Mouse (Mus musculus): ENCODE results near the gene Poll. TPM values are rescaled to one million over a fixed set of nuclear protein-coding genes. Genes with fewer than 3 reads are reported as not detected.
"Not testable (repeated sequence)": the region's sequence is repeated elsewhere in the genome, so short reads cannot be mapped to it uniquely, and the experiment has no call there.

Poll gene
- total RNA-seq, 1 experiment from 2014 or later, result 9.3 TPM

DNA sequence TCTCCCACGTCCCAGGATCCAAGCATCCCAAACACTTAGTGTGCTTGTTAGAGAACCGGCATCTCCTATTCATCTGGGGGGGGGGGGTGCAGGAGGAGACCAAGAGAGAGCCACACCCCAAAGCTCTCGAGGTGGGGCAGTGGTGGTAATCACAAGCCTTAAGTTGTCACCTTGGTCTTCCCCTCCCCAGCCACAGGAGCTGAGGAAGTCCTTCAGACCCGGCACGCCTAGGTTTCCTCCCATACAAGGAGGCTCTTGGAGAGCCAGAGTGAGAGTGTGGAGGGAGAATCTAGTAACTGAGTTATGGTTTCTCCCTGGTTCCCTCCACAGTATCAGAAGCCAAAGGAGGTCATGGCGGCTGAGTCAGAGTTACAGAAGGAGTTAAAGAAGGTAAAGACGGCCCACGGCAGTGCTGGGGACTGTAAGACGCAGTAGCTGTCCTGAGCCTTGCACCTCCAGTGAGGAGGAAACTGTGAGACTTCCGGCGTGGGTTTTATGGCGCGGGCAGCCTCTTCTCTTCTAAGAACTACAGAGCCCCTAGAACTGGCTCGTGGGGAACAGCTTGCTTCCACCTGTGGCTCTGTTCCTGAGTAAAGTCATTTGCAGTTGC, 16.9 kb upstream of the Poll start:
- no peak for DNase-seq

DNA sequence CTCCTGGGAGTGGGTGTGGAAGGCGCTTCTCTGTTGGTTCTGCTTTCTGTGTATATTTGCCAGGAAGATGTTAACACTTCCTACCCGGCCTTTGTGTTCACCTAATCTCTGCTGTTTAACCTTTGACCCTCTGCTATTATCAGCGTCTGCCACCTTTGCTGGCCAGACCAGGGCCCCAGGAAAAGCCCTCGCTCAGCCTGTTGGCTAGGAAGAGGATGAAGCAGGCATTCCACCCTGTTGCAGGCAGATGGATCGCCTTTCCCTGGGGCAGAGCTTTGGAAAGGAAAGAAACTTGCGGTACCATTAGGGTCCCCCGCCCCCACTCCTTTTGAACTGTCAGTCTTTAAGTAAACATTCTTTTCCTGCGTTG, 15.3 kb upstream of the Poll start:
- DNase-seq, result no peak

DNA sequence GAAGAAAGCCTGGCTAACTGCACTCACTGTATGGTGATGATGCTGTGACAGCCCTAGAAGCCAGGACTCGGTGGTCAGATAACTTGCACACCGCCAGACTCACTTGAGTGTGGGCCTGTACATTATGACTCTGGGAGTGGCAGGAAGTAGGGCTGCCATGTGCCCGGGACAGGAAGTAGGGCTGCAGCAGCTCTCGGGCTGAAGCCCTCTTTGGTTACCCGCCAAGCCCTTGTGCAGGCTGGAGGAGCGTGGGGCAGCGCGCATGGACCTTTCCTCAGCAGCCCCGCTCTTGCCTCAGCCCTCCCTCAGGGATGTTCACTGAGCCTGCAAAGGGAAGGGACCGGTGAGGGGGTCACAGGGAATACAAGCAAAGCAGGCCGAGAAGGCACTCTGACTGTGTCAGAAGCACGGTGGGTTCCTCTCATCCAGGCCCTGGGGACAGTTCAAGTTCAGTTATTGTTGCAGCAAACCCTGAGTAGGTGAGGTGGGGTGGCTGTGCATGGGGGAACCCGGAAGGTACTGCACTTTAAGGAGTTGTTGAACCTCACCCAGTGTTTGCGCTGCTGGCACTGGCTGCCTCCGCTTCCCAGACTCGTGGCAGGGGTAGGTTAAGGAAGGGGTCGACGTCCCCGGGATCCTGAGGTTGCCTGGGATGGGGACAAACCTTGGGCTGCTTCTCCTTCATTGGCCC, 14.8 kb upstream of the Poll start:
- peak; percentile 22 for DNase-seq

DNA sequence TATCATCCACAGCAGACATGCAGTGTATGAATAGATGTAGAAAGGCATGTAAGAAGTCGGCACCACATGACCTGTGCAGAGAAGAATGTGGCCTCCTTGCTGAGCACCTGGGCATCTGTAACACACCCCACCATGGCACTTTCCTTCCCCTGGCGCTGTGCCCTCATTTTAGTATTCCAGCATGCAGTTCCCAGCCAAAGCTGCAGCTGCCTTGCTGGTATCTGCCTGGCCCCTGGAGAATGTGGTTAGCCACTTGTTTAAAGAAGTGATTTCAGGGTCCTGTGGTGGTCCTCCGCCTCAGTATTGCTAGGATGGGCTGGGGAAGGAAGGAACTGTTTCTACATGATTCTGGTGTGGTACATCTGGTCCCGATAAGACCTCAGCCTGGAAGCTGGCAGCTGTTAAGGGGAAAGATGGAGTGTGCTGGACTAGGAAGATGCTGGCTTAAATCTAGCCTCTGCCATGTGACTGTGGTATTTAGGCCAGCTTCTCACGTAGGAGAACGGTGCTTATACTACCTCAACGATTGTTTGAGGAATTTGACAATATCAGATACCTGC, 14.1 kb upstream of the Poll start:
- DNase-seq, result no peak

DNA sequence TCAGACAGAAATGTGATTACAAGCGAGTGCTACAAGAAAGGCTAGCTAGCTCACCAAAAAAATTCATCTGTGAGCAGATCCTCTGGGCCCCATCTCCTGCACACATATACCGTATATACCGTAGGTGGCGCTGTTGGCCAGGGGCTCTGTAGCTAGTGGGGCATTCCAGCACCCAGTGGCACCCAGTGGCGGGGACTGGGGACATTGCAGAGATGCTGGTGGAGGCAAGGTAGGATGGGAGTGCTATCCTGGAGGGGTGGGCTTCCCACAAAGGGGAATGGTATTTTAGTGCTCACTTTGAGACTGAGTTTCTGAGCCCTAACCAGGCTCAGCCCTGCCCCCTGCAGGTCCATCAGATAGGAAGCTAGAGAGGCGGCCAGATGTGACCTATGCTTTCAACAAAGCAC, 13.5 kb upstream of the Poll start:
- peak; percentile 88 for DNase-seq

DNA sequence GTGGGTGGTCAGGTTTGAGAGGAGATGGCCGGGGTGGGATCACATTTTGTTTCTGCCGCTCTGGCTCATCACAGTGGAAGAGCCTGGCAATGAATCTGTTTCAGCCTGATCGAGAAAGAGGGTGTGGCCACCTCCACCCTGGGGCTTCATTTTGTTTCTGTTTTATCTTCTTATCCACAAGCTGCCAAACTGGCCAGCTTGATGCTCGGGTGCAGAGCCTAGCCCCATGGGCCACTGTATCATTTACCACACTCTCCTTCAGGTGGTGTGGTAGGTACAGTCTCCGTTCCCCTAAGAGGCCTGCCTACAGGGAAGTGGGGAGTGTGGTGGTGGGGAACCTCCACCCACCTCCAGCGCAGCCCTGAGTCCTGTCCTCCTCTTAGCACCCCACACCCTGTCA, 12.7 kb upstream of the Poll start:
- DNase-seq, result no peak

DNA sequence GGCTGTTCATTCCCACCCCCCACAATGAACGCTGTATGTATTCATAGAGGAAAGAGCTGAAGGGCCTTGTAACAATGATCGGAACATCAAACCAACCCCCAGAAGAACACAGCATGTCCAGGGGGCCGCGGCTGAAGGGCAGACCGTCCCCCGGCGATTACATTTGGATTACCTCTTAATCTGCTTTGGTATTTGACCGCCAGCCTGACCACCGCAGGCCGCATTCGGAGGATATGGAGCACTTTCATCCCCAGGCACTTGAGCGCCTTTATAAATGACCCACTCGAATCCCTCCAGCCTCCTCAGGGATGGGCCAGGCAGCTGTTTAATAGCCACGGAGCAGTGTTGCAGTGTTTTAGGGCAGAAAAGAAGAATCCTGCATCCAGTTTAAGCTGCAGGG, 7.0 kb upstream of the Poll start:
- DNase-seq, result no peak

DNA sequence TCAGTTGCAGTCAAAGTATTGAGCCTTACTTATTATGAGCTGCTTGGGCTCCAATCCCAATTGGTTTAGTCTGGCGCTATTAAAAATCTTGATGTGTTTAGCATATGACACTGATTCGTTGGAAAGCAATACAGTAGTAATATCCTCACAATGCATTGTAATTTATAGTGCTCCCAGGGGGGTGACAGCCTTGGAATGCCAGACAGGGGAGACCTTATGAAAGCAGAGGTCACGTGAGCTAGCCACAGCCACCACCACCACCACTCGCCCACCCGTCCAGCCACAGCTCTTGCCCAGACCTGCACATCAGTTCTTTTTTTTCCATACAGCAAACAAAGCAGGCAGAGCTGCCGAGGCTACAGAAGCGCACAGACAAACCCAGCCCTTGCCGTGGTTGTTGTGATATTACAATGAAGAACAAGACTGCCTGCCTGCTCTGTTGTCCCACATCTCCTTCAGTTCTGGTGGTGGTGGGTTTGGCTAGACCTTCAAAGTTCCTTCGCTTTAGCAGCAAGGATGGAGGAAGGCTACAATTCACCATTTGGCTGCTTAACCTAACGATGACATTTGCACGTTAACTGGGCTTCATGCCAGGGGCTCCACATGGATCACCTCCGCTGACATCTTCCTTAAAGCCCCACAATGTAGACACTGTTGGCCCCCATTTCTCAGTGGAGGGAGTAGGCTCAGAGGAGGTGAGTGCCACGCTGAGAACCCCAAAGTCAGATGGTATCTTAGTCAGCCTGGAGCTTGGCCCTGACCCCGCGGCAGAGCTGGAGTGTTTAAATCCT, 5.8 kb upstream of the Poll start:
- no peak for DNase-seq

DNA sequence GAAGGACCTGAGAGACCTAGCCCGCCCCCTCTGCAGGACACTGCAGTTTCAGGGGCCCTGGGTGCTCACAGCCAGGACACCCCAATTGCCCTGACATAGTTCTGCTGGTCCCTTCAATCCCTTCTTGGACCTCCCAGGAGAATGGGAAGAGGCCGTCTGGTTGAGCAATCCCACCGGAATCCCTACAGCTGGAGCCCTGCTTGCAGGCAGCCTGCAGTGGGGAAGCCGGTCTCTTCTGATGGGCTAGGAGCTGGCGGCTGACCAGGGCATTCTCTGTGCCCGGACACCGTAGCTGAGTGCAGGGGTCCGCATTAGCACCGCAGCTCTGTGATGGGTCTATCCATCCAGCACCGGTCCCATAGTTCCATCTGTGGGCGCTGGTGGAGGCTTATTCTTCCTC, 6.2 kb downstream of the Poll start:
- DNase-seq, result no peak

DNA sequence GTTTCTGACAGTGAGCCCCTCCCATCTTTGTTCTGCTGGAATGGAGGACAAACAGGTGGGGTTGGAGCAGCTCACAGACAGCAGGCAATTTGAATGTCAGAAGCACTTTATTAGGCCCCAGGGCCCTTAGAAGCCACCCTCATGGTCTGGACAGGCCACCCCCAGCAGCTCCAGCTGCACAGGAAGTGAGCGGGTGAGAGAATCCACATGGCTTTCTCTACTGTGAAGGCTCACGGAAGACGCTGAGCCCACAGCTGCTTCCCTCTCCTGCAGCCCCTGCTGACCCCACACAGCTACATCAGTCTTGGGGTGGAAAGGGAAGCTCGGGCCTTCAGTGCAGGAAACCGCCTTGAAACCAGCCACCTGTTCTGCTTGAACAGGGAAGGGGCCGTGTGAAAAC, 8.1 kb downstream of the Poll start:
- no peak for DNase-seq

DNA sequence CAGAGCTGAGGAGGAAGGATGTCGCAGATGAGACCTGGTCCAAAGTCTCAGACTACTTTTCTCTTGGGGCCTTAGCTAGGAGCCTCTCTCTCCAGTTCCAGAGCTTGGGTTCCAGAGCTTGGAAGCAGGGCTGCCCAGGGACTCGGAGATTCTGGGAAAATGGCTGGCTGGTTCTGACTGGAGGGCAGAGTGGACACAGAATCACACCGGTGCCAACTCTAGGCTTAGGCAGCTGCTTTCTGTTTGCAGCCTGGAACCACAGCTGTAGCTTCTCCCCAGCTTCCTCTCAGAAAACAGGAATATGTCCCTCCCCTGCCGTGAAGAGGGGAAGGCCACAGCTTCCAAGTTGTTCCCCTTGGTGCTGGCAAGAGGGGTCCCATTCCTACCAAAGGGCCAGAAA, 10.4 kb downstream of the Poll start:
- no peak for DNase-seq

DNA sequence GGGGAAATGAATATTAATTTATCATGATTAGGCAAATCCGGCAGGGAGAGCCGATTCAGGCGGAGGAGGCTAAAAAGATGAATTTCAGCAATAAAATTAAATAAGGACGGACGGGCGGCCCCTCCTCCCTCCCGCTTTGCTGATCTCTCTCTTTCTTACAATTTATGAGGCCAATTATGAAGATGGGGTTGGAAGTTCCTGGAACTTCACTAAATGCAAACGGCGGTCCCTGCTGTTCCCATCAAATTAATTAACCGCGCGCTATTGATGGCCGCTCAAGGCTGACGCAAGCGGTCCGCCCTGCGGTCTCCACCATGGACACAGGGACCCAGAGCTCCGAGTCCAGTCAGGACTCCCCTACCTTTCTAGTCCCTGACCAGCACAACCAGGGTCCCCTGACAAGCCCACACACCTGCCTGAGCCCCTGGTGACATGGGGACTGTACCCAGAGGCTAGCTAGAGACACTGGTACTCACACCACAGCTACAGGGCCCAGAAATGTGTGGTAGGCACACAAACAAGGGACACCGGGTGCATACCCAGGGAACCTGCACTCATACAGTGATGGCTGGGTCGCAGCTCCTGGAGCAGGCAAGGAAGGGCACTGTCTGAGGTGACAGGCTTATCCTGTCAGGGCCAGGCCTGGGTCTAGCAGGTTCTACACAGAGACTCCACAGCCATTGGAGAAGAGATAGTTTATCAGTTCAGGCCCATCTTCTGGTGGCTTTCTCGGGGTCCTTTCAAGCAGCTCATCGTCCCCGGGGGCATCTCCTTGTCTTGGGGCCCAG, 11.0 kb downstream of the Poll start:
- no peak for DNase-seq

DNA sequence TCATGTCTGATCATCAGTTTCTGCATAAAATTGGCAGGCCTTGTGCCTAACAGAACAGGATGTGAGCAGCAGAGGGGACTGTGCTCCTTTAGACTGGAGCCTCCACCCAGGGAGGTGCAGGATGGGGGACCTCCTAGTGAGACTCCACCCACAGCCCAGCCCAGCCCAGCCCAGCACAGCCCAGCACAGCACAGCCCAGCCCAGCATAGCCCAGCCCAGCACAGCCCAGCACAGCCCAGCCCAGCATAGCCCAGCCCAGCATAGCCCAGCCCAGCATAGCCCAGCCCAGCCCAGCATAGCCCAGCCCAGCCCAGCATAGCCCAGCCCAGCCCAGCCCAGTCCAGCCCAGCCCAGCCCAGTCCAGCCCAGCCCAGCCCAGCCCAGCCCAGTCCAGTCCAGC, 12.1 kb downstream of the Poll start:
- DNase-seq, result not testable (repeated sequence)

DNA sequence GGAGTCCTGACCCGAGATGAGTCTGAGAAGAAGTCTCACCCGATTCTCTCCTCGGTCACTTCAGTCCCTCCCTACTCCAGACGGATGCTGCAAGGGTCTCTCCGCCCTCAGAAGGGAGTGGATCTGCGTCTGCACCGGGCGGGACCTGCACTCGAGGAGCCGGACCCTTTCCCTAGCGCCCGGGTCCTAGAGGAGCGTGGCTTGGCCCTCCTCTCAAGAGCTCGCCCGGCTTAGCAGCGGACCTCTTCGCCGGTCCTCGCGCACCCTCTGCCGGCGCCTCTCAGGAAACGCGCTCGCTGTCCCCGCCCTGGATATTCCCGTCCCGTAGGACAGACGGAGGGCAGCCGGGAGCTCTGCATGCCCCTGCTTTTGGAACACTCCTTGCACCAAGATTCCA, 15.4 kb downstream of the Poll start:
- DNase-seq, result peak; percentile 91

DNA sequence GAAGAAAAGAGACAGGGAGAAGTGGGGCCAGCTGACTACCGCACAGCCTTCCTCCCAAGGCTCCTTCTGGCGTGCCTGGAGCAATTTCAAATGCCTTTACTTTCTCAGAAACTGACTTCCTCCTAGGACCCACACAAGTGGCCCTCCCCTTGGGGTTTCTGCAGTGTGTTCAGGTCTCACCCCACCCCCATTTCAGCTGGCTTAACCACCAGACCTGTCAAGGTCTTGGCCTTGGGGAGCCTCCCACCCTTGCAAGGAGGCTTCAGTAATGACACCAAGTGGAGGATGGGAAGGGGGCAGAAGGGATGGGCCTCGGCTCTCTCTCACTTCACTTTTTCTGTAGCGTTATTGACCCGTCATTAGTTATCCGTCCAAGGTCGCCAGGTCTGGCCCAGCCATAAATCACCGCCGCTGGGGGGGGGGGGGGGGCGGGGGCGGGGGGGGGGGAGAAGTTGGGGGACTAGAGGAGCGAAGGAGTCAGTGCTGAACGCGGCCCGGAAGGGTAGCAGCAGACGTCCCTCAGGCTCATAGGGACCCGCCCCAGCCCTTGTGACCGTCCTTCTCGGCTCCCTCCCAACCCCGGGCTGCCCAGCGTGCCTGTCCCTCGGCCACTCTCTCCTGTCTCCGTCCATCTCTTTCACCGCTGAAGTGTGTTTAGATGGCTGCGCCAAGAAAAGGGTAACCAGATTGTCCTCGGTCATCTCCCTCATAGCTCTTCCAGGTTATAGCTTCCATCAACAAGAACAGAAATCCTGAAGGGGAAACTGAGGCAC, 16.0 kb downstream of the Poll start:
- DNase-seq, result peak; percentile 68

DNA sequence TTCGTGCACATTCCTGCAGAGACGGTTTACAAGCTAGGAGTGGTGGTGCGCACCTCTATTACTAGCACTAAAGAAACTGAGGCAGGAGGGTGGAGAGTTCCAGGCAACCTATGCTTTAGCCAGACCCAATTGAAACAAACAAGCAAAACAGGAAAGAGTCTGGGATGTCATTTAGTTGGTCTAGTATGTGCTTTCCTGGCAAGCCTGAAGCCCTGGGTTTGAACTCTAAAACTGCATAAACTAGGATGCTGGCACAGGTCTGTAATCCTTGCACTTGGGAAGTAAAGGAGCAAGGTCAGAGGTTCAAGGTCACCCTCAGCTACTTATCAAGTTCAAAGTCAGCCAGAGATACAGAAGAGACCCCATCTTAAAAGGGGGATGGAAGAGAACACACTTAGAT, 18.3 kb downstream of the Poll start:
- no peak for DNase-seq

DNA sequence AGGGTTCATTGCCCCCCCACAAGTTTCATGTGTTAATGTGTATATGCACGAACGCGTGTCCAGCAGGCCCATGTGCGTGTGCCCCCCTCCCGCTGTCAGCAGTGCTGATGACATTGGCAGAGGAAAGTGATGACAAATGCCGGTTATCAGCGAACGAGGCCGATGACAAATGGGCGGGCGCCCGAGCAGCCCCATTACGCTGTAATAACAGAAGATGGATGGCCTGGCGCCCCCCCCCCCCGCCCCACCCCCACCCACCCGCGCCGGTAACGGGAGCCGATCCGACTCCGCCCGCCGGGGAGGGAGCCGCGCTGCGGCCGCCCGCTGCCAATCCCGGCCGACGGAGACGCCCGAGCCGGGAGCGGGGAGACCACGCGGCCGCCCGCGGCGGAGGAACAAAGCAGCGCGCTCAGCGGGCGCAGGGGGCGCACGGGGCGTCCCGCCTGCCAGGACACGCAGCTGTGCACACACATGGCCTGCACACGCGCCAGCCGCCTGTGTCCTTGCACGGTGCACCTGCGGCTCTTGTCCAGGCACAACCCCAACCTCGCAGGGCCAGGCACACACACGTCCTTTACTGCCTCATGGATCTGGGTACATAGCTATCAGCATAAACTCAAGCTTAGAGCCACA, 18.8 kb downstream of the Poll start:
- DNase-seq, result peak; percentile 75

DNA sequence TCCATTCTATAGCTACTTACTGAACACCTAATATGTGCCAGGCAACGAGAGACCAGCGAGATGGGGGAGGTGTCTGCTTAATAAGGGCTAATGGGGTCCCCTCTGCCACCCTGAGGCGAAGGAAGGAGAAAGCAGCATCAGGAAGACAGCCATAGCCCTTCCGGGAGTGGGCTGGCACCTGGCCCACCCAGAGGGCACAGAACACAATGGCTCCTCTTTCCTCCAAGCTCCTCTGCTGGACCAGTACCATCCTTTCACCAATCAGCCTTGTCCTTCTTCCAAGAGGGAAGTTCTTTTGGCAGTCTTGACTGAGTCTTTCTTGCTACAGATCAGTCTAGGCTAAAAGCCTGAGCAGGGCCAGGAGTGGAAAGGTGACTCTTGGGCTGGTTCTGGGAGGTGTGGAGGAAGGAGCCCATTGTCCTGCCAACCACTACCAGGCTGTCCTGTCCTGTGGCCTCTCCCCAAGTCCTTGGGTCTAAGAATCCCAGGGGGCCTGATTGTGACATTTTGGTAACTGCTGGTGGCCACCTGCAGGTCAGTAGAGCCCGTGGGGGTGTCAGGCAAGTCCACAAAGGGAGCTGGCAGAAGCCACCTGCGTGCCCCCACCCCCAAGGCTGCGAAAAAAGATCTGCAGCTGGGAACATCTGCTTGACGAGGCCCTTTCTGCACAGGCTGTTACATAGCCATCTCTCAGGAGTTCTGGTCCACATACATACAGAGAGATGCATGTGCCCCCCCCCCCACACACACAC, 19.5 kb downstream of the Poll start:
- peak; percentile 39 for DNase-seq

DNA sequence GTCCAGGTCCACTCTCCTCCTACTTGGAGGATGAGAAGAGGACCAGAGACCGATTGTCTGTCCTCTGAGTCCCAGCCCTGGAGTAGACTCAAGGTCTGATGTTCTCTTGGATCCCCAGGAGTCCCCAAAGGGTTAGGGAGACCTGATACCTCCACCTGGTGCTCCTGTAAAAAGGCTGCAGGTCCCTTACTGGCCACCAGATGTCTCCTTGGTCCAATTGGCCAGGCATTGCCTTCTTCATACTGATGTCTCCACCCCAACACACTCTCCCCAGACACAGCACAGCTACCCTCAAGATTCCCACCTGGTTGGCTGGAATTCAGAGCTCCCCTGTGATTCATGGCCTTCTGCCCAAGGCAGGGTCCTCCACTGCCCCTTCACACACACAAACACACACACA, 22.8 kb downstream of the Poll start:
- peak; percentile 65 for DNase-seq

DNA sequence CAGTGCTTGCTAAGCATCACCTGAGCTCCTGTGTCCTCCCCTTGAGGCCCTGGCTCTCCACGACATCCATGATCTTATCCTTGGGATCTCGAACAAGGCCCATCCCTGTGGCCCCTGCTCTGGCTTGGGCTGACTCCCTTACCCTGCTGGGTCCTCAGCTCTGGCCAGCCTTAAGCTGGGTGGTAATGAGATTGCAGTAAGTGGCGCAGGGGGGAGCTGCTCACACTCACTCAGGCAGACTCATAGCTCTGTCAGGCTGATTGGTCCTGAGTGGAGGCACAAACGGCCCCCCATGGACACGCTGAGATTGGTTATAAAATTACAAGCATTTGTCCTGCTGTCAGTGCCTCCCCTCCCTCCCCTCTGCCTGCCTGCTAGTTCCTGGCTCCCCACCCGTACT, 24.4 kb downstream of the Poll start:
- no peak for DNase-seq

Data from adrenal gland, postnatal 14 days (tissue).